Mouse (Mus musculus): ENCODE results near the gene Lpxn.

Lpxn gene

GRCm38 (mm10) chr19:12795511-12796327, at the start of gene Lpxn, which contains the start of gene Zfp91:
Lpxn (plus strand) TSS chr19:12796193.
Zfp91 (minus strand) TSS chr19:12796126.
- DNase-seq, result peak; percentile 98

GRCm38 (mm10) chr19:12756286-12756685, 39.7 kb upstream of the Lpxn start:
- no peak for DNase-seq

DNA sequence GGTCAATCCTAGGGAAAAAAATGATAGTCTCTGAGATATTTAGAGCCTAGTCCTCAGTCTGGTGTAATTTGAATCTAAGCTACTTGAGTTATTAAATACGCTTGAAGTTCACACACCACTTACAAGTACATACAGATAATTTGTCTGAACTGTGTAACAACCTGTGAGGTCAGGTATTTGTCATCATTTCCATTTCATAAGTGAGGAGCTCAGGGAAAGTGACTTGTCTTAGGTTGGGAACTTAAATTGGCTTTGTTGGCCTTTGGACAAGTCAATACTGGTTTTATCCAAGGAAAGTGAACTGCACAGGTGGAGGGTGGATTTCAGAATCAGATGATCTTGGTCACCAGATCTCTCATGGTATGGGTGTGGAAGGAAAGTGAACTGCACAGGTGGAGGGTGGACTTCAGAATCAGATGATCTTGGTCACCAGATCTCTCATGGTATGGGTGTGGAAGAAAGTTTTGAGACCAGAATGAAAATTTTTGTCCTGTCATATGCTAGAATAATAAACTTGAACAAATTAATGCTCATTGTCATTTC, 37.0 kb upstream of the Lpxn start:
- no peak for DNase-seq

- peak; percentile 42 for DNase-seq
These were observed 36.3 kb upstream of the Lpxn start for GRCm38 (mm10) chr19:12759656-12760055.

GRCm38 (mm10) chr19:12762212-12763130, 33.5 kb upstream of the Lpxn start:
- DNase-seq, result no peak

DNA sequence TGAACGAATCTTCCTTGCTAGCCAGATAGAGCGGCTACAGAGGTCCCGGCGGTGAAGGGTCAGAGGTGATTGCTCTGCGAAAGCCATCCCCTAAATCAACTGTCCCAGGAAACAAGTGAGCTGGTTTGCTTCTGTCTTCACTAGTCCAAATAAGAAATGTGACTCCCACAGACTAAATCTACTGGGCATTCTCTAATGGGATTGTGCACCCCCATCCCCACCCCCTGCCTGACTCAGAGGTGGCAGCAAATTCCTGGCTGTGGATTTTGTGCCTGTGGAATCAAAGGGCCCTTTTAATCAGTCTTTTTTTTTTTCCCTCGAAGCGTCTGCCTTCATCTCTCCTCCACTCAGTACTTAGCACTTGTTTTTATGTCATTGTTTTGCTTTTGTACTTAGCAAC, 30.7 kb upstream of the Lpxn start, which contains the start of gene Cntf:
Gene Cntf, minus strand, starts transcription at position 325 of the 400 bp plus-strand sequence.
- no peak for DNase-seq

DNA sequence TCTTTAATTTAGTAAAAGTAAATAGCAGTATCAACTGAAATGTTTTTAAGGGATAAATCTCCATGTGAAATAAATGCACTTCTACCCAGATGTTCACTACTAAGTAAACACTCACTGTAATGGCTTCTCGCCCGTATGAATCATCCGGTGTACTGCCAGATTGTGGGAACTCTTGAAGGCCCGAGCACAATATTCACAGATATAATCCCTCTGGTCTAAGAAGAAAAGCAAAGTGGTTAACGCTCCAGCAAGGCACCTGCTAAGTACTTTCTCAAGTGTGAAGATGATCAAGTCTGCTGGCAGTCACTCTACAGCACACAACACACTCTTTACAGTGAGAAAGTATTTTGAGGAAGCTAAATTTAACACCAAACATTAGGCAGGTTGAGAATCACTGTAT, 25.1 kb upstream of the Lpxn start:
- no peak for DNase-seq

DNA sequence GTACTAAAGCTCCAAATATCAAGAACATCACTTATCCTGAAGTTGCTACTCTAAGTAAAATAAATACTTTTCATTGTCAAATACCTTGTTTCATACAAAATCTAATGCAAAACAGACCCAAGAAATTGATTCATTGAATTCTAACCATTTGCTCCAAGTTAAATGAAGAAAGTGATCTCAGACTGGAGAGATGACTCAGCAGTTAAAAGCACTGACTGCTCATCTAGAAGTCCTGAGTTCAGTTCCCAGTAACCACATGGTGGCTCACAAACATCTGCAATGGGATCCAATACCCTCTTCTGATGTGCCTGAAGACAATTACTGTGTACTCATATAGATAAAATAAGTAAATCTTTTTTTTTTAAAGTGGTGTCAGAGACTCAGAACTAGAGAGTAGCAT, 15.6 kb upstream of the Lpxn start:
- no peak for DNase-seq

GRCm38 (mm10) chr19:12786803-12787395, 9.1 kb upstream of the Lpxn start:
- DNase-seq, result no peak

DNA sequence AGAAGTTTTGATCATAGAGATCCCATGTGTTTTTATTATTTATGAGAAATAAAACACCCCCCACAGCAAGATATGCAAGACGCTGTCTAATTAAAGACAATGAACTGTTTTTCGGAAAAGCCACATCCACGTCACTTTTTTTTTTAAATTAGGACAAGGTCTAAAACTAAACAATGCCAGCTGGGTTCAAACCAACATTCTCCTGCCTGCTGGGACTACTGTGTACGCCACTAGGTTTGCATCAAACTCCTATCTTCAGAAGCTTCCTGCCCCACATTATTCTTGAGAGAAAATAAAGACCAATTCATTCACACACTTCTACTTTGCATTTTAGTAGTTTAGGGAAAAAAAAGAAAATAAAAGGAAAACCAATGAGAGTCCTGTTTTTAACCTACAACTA, 8.3 kb upstream of the Lpxn start:
- no peak for DNase-seq

- DNase-seq, result no peak
These were observed 3.6 kb upstream of the Lpxn start for GRCm38 (mm10) chr19:12792374-12792773.

DNA sequence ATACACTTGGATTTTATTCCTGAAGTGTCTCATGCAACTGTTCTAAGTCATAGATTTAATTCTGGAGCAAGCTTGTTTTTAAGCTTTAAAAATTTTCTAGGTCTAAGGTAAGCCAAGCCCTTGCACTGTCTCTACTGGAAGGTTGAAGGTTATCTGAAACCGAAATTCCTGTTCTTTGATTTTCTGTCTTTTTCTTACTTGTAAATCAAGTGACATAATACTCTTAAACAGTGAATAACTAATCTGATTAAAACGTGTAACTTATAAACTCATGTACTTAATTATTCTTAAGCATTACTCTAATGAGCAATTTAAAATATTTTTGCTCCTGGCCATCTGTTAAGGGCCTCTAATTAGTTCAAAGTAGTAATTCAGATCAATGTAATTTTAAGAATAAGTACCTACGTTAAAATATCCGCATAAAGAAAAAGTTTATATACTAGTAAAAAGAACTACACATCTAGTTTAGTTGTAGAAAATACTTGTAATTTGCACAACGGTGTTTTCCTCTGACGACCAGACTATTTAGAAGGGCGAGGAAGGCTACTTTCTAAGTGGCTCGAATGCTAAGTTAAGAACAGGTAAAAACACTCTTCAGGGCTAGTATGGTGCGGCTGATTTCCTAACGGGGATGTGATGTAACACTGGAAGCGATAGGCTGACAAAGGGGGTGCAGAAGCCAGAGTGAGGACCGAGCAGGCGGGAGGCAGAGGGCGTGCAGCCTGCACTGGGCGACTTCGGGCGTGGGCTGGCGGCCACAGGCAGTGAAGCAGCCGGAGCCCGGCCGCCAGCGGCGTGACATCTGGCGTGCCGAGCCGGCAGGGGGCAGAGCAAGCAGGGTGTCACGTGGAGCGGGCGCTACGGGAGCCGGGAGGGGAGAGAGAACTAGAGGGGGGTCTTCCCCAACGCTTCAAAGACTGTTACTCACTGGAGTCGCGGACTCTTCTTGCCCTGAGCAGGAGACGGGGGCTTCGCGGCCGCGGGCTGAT, 1.6 kb upstream of the Lpxn start:
- peak; percentile 89 for DNase-seq

- DNase-seq, result no peak
These were observed 883 bp upstream of the Lpxn start for GRCm38 (mm10) chr19:12795110-12795509.

GRCm38 (mm10) chr19:12796328-12796931, 437 bp downstream of the Lpxn start:
- no peak for DNase-seq

GRCm38 (mm10) chr19:12797071-12797470, 1.1 kb downstream of the Lpxn start:
- DNase-seq, result no peak

GRCm38 (mm10) chr19:12798404-12798803, 2.4 kb downstream of the Lpxn start:
- DNase-seq, result no peak

- DNase-seq, result no peak
These were observed 3.1 kb downstream of the Lpxn start for GRCm38 (mm10) chr19:12799081-12799480.

GRCm38 (mm10) chr19:12800621-12801020, 4.6 kb downstream of the Lpxn start:
- DNase-seq, result no peak

DNA sequence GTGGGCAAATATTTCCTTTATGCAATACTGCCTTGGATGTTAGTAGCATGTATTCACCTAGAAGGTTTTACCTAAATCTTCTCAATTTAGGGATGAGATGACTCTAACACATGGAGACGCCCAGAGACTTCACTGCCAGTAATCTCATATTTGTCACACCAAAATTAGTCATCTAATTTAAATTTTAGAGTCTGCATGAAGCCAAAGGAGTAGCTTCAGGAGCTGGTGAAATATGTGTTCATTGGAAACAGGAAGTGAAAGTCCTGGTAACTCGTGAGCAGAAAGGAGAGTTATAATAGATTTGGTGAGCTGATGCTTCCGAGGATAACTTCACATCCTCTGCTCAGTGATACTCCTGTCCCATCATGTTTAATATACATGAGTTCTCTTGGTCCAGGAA, 5.1 kb downstream of the Lpxn start:
- DNase-seq, result no peak

DNA sequence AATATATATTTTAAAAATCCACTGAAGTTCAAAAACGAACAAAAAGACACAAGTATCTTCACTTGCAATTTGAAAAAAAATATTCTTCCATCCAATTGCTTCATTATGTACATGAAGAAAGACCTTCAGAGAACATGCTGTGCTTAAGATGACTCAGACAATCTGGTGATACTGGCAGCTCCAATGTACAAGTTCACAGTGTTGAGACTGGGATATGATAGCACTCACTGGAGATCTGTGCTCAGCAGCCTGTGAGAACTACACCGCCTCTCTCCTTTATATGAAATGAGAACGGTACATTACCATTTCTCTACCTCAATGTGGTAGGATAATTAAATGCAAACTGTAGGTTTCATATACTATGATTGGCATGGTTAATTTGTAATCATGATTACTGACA, 6.8 kb downstream of the Lpxn start:
- DNase-seq, result no peak

DNA sequence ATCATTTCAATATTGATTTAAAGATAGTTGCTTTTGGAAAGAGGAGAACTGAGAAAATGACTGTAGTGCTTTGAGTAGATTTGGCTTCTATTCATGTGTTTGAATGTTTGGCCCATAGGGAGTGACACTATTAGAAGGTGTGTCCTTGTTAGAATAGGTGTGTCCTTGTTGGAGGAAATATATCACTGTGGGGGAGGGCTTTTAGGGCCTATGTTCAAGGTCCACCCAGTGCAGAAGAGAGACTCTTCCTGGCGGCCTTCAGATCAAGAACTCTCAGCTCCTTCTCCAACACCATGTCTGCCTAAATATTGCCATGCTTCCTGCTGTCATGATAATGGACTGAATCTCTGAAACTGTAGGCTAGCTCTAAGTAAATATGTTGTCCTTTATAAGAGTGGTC, 8.2 kb downstream of the Lpxn start:
- no peak for DNase-seq
